Mouse (Mus musculus): ENCODE measurements around the gene Faf2. TPM values are rescaled to one million over a fixed set of nuclear protein-coding genes. Genes with fewer than 3 reads are reported as not detected.

The Faf2 gene
- total and polyA plus RNA-seq, 3 experiments, result 31.4 to 39.3 TPM; not detected in 1

- Histone ChIP-seq H3K9me3 (replicated peaks; ENCODE audit: insufficient read depth, low read length) (no peaks in the 10 kb centered on the region), H3K27ac (ENCODE audit: control insufficient read depth, low read depth, low read length) (no peak overlapping the region), H3K27me3 (ENCODE audit: control insufficient read depth in 1 of 2, insufficient read depth in 2 of 2, low read length in 2 of 2) (no peaks in the 10 kb centered on the region), H3K36me3 (ENCODE audit: control insufficient read depth in 1 of 2, insufficient read depth in 2 of 2, low read length in 2 of 2) (peaks cover 0 to 1% of the 10 kb centered on the region in 2 experiments; a peak in 1 of 4 replicates), H3K4me3 (ENCODE audit: control insufficient read depth in 1 of 2, insufficient read depth in 1 of 2, low read depth in 2 of 2, low read length in 2 of 2) (no peak overlapping the region), H3K4me1 (ENCODE audit: control insufficient read depth in 1 of 2, insufficient read depth in 2 of 2, low read length in 2 of 2) (no peaks in the 10 kb centered on the region), H3K79me2 (ENCODE audit: control insufficient read depth, insufficient read depth, low read length, poor library complexity) (no peaks in the 10 kb centered on the region), H3K9ac (ENCODE audit: control insufficient read depth, low read depth, low read length, poor library complexity, severe bottlenecking) (no peak overlapping the region)
- TF ChIP-seq MAFK (IDR thresholded peaks at IDR 0.05; ENCODE audit: borderline replicate concordance, low read depth, low read length) (no peak), ZNF384 (IDR thresholded peaks at IDR 0.05; ENCODE audit: low read depth, low read length) (no peak), BHLHE40 (IDR thresholded peaks at IDR 0.05; ENCODE audit: borderline replicate concordance, low read depth, low read length) (no peak), CTCF (IDR thresholded peaks at IDR 0.05 in 2 of 3, conservative IDR thresholded peaks at IDR 0.05 in 1 of 3; ENCODE audit: control insufficient read depth in 1 of 3, insufficient read depth in 1 of 3, low read depth in 2 of 3, low read length in 3 of 3, poor library complexity in 1 of 3, severe bottlenecking in 1 of 3) (no peak), HCFC1 (IDR thresholded peaks at IDR 0.05; ENCODE audit: low read depth, low read length) (no peak), ELF1 (IDR thresholded peaks at IDR 0.05; ENCODE audit: low read depth, low read length) (no peak), RCOR1 (IDR thresholded peaks at IDR 0.05; ENCODE audit: low read depth, low read length) (no peak), GATA1 (IDR thresholded peaks at IDR 0.05; ENCODE audit: low read depth, low read length) (no peak), TCF12 (IDR thresholded peaks at IDR 0.05; ENCODE audit: low read depth, low read length) (no peak), SIN3A (IDR thresholded peaks at IDR 0.05; ENCODE audit: low read length) (no peak), TBP (IDR thresholded peaks at IDR 0.05; ENCODE audit: low read depth, low read length) (no peak), UBTF (IDR thresholded peaks at IDR 0.05; ENCODE audit: borderline replicate concordance, insufficient read depth, low read depth, low read length) (no peak), MAX (IDR thresholded peaks at IDR 0.05; ENCODE audit: low read length) (no peak), MYC (IDR thresholded peaks at IDR 0.05; ENCODE audit: low read depth, low read length) (no peak), ZKSCAN1 (IDR thresholded peaks at IDR 0.05; ENCODE audit: low read depth, low read length) (no peak), NELFE (IDR thresholded peaks at IDR 0.05; ENCODE audit: low read depth, low read length) (no peak), POLR2AphosphoS5 (IDR thresholded peaks at IDR 0.05; ENCODE audit: borderline replicate concordance, low read depth, low read length) (no peak), ZC3H11A (IDR thresholded peaks at IDR 0.05; ENCODE audit: low read depth, low read length) (no peak)
- DNase-seq (ENCODE audit: low read depth, low spot score), result no peak
Measured at GRCm38 (mm10) chr13:54604221-54604620, 17.4 kb upstream of the Faf2 start.

GRCm38 (mm10) chr13:54605426-54605825 lies 16.2 kb upstream of the Faf2 start:
- H3K79me2 ChIP-seq (ENCODE audit: control insufficient read depth, insufficient read depth, low read length, poor library complexity), result no peaks in the 10 kb centered on the region
- no peaks in the 10 kb centered on the region for H3K27me3 ChIP-seq (ENCODE audit: control insufficient read depth in 1 of 2, insufficient read depth in 2 of 2, low read length in 2 of 2)
- TF ChIP-seq CTCF (IDR thresholded peaks at IDR 0.05 in 2 of 3, conservative IDR thresholded peaks at IDR 0.05 in 1 of 3; ENCODE audit: control insufficient read depth in 1 of 3, insufficient read depth in 1 of 3, low read depth in 2 of 3, low read length in 3 of 3, poor library complexity in 1 of 3, severe bottlenecking in 1 of 3), result no peak
- no peak for TF ChIP-seq SIN3A (IDR thresholded peaks at IDR 0.05; ENCODE audit: low read length)
- no peak for TF ChIP-seq GABPA (IDR thresholded peaks at IDR 0.05; ENCODE audit: low read depth, low read length)
- H3K4me1 ChIP-seq (ENCODE audit: control insufficient read depth in 1 of 2, insufficient read depth in 2 of 2, low read length in 2 of 2), result peaks cover 0 to 3% of the 10 kb centered on the region in 2 experiments; a peak in 2 of 4 replicates
- H3K36me3 ChIP-seq (ENCODE audit: control insufficient read depth in 1 of 2, insufficient read depth in 2 of 2, low read length in 2 of 2), result peaks cover 0 to 1% of the 10 kb centered on the region in 2 experiments; a peak in 1 of 4 replicates
- H3K9ac ChIP-seq (ENCODE audit: control insufficient read depth, low read depth, low read length, poor library complexity, severe bottlenecking), result no peak overlapping the region
- no peak overlapping the region for H3K27ac ChIP-seq (ENCODE audit: control insufficient read depth, low read depth, low read length)
- DNase-seq (ENCODE audit: low read depth, low spot score), result no peak
- H3K4me3 ChIP-seq (ENCODE audit: control insufficient read depth in 1 of 2, insufficient read depth in 1 of 2, low read depth in 2 of 2, low read length in 2 of 2), result no peak overlapping the region
- H3K9me3 ChIP-seq (replicated peaks; ENCODE audit: insufficient read depth, low read length), result no peaks in the 10 kb centered on the region
